Mouse (Mus musculus): ENCODE measurements at regions not wholly inside any gene's neighbourhood (a gene's known extent, or its start where the extent isn't known, plus 50 kb on each side); places are given as distances from the start of the nearest gene placed in this dataset.

GRCm38 (mm10) chr1:78876156-78876555 is 59.6 kb downstream of the Kcne4 start:
- TF ChIP-seq CTCF (IDR thresholded peaks at IDR 0.05; ENCODE audit: low read depth) (no peak), EP300 (IDR thresholded peaks at IDR 0.05; ENCODE audit: low read depth) (no peak)
- no peaks in the 10 kb centered on the region for H3K27me3 ChIP-seq (ENCODE audit: insufficient read depth, low read length)
- H3K9ac ChIP-seq (replicated peaks): no peak overlapping the region
- DNase-seq (no peak), ATAC-seq (no peak)
- H3K4me2 ChIP-seq (ENCODE audit: low read depth, low read length): no peak overlapping the region
- H3K4me1 ChIP-seq (ENCODE audit: insufficient read depth): no peaks in the 10 kb centered on the region
- 84% methylated on average over 3 of the region's 3 CpGs for WGBS (ENCODE audit: insufficient replicate concordance)
- no peak overlapping the region for H3K4me3 ChIP-seq (ENCODE audit: low read depth, low read length)
- no peaks in the 10 kb centered on the region for H3K36me3 ChIP-seq (replicated peaks; ENCODE audit: insufficient read depth, low read length)
- no peaks in the 10 kb centered on the region for H3K9me3 ChIP-seq (ENCODE audit: low read length)
- no peak overlapping the region for H3K27ac ChIP-seq (ENCODE audit: low read depth)

GRCm38 (mm10) chr1:78879246-78879645 is 62.7 kb downstream of the Kcne4 start:
- 64% methylated on average over 2 of the region's 2 CpGs for WGBS (ENCODE audit: insufficient replicate concordance)
- no peak overlapping the region for H3K27ac ChIP-seq (ENCODE audit: low read depth)
- ATAC-seq: no peak
- H3K36me3 ChIP-seq (replicated peaks; ENCODE audit: insufficient read depth, low read length): no peaks in the 10 kb centered on the region
- H3K27me3 ChIP-seq (ENCODE audit: insufficient read depth, low read length): no peaks in the 10 kb centered on the region
- H3K9me3 ChIP-seq (ENCODE audit: low read length): no peaks in the 10 kb centered on the region
- no peak for DNase-seq
- H3K4me3 ChIP-seq (ENCODE audit: low read depth, low read length): no peak overlapping the region
- no peak overlapping the region for H3K4me2 ChIP-seq (ENCODE audit: low read depth, low read length)
- H3K4me1 ChIP-seq (ENCODE audit: insufficient read depth): no peaks in the 10 kb centered on the region
- H3K9ac ChIP-seq (replicated peaks): no peak overlapping the region
- TF ChIP-seq EP300 (IDR thresholded peaks at IDR 0.05; ENCODE audit: low read depth): no peak
- no peak for TF ChIP-seq CTCF (IDR thresholded peaks at IDR 0.05; ENCODE audit: low read depth)

GRCm38 (mm10) chr1:78882455-78882854 is 65.9 kb downstream of the Kcne4 start:
- WGBS (ENCODE audit: insufficient replicate concordance): 76% methylated on average over 3 of the region's 3 CpGs
- Histone ChIP-seq H3K4me2 (ENCODE audit: low read depth, low read length) (no peak overlapping the region), H3K4me1 (ENCODE audit: insufficient read depth) (no peaks in the 10 kb centered on the region), H3K4me3 (ENCODE audit: low read depth, low read length) (no peak overlapping the region), H3K27ac (ENCODE audit: low read depth) (no peak overlapping the region), H3K9me3 (ENCODE audit: low read length) (no peaks in the 10 kb centered on the region), H3K36me3 (replicated peaks; ENCODE audit: insufficient read depth, low read length) (no peaks in the 10 kb centered on the region), H3K9ac (replicated peaks) (no peak overlapping the region), H3K27me3 (ENCODE audit: insufficient read depth, low read length) (no peaks in the 10 kb centered on the region)
- no peak for ATAC-seq
- no peak for TF ChIP-seq CTCF (IDR thresholded peaks at IDR 0.05; ENCODE audit: low read depth)
- no peak for TF ChIP-seq EP300 (IDR thresholded peaks at IDR 0.05; ENCODE audit: low read depth)
- DNase-seq: no peak

GRCm38 (mm10) chr1:78889241-78889640 is 72.7 kb downstream of the Kcne4 start:
- no peak for DNase-seq
- Histone ChIP-seq H3K36me3 (replicated peaks; ENCODE audit: insufficient read depth, low read length) (no peaks in the 10 kb centered on the region), H3K4me3 (ENCODE audit: low read depth, low read length) (no peak overlapping the region), H3K27me3 (ENCODE audit: insufficient read depth, low read length) (no peaks in the 10 kb centered on the region), H3K27ac (ENCODE audit: low read depth) (no peak overlapping the region), H3K4me1 (ENCODE audit: insufficient read depth) (no peaks in the 10 kb centered on the region), H3K9me3 (ENCODE audit: low read length) (no peaks in the 10 kb centered on the region; the same call in 1 of the 2 replicates), H3K9ac (replicated peaks) (no peak overlapping the region), H3K4me2 (ENCODE audit: low read depth, low read length) (no peak overlapping the region)
- no peak for ATAC-seq
- TF ChIP-seq EP300 (IDR thresholded peaks at IDR 0.05; ENCODE audit: low read depth) (no peak), CTCF (IDR thresholded peaks at IDR 0.05; ENCODE audit: low read depth) (no peak)
- 76% methylated on average over 9 of the region's 9 CpGs for WGBS (ENCODE audit: insufficient replicate concordance)

GRCm38 (mm10) chr1:78891344-78891743 is 74.8 kb downstream of the Kcne4 start:
- DNase-seq (no peak), ATAC-seq (no peak)
- Histone ChIP-seq H3K4me1 (ENCODE audit: insufficient read depth) (no peaks in the 10 kb centered on the region), H3K4me3 (ENCODE audit: low read depth, low read length) (no peak overlapping the region), H3K36me3 (replicated peaks; ENCODE audit: insufficient read depth, low read length) (no peaks in the 10 kb centered on the region), H3K9ac (replicated peaks) (no peak overlapping the region), H3K27ac (ENCODE audit: low read depth) (no peak overlapping the region), H3K4me2 (ENCODE audit: low read depth, low read length) (no peak overlapping the region), H3K9me3 (ENCODE audit: low read length) (no peaks in the 10 kb centered on the region; the same call in 1 of the 2 replicates), H3K27me3 (ENCODE audit: insufficient read depth, low read length) (no peaks in the 10 kb centered on the region)
- 79% methylated on average over 3 of the region's 3 CpGs for WGBS (ENCODE audit: insufficient replicate concordance)
- TF ChIP-seq EP300 (IDR thresholded peaks at IDR 0.05; ENCODE audit: low read depth) (no peak), CTCF (IDR thresholded peaks at IDR 0.05; ENCODE audit: low read depth) (no peak)

GRCm38 (mm10) chr1:78894301-78894700 is 77.7 kb downstream of the Kcne4 start:
- ATAC-seq (no peak), DNase-seq (no peak)
- TF ChIP-seq EP300 (IDR thresholded peaks at IDR 0.05; ENCODE audit: low read depth) (no peak), CTCF (IDR thresholded peaks at IDR 0.05; ENCODE audit: low read depth) (no peak)

GRCm38 (mm10) chr1:78895112-78895511 is 78.6 kb downstream of the Kcne4 start:
- WGBS (ENCODE audit: insufficient replicate concordance): 78% methylated on average over 2 of the region's 2 CpGs
- Histone ChIP-seq H3K27me3 (ENCODE audit: insufficient read depth, low read length) (no peaks in the 10 kb centered on the region), H3K27ac (ENCODE audit: low read depth) (no peak overlapping the region), H3K4me3 (ENCODE audit: low read depth, low read length) (no peak overlapping the region), H3K4me1 (ENCODE audit: insufficient read depth) (no peaks in the 10 kb centered on the region), H3K9ac (replicated peaks) (no peak overlapping the region), H3K4me2 (ENCODE audit: low read depth, low read length) (no peak overlapping the region), H3K36me3 (replicated peaks; ENCODE audit: insufficient read depth, low read length) (no peaks in the 10 kb centered on the region), H3K9me3 (ENCODE audit: low read length) (no peaks in the 10 kb centered on the region; the same call in 1 of the 2 replicates)
- ATAC-seq: no peak
- DNase-seq: no peak
- TF ChIP-seq CTCF (IDR thresholded peaks at IDR 0.05; ENCODE audit: low read depth) (no peak), EP300 (IDR thresholded peaks at IDR 0.05; ENCODE audit: low read depth) (no peak)

More at GRCm38 (mm10) chr1:78894301-78894700, 77.7 kb downstream of the Kcne4 start:
- Histone ChIP-seq H3K27me3 (ENCODE audit: insufficient read depth, low read length) (no peaks in the 10 kb centered on the region), H3K4me3 (ENCODE audit: low read depth, low read length) (no peak overlapping the region), H3K4me1 (ENCODE audit: insufficient read depth) (no peaks in the 10 kb centered on the region), H3K27ac (ENCODE audit: low read depth) (no peak overlapping the region), H3K9ac (replicated peaks) (no peak overlapping the region), H3K9me3 (ENCODE audit: low read length) (no peaks in the 10 kb centered on the region; the same call in 1 of the 2 replicates), H3K36me3 (replicated peaks; ENCODE audit: insufficient read depth, low read length) (no peaks in the 10 kb centered on the region), H3K4me2 (ENCODE audit: low read depth, low read length) (no peak overlapping the region)
- WGBS (ENCODE audit: insufficient replicate concordance): 47% methylated on average over 4 of the region's 4 CpGs
